Mouse (Mus musculus) stomach, embryonic 14.5 days (tissue): ENCODE measurements around the gene Dhx34. TPM values are rescaled to one million over a fixed set of nuclear protein-coding genes. Genes with fewer than 3 reads are reported as not detected.
A peak's percentile ranks its signal among the peaks of the same experiment; 100 is the strongest.

Source experiments
- ATAC-seq: fragments of 200-750 bp; cut with Nextera tagmentation; 2 replicates; pipeline ENCODE4 v1.8.0; 2017; ENCODE audit warnings: low read depth, moderate TSS enrichment; ENCODE audit not compliant: insufficient number of reproducible peaks, insufficient read depth, low FRiP score
- H3K27ac ChIP-seq: fragments of 300-500 bp; sonication (generic); 2 replicates; pipeline ENCODE4 v1.5.1; 2014; ENCODE audit warnings: mild to moderate bottlenecking, low read length, moderate library complexity, mixed read lengths
- H3K27me3 ChIP-seq: fragments of 300-500 bp; sonication (generic); 2 replicates; pipeline ENCODE4 v1.6.1; 2014; ENCODE audit warnings: low read length, control low read depth, mixed read lengths; ENCODE audit not compliant: control insufficient read depth, insufficient read depth
- H3K36me3 ChIP-seq: fragments of 300-500 bp; sonication (generic); 2 replicates; pipeline ENCODE4 v1.6.1; 2014; ENCODE audit warnings: mild to moderate bottlenecking, control low read depth, low read length, moderate library complexity, mixed read lengths; ENCODE audit not compliant: control insufficient read depth, insufficient read depth
- H3K4me1 ChIP-seq: fragments of 300-500 bp; sonication (generic); 2 replicates; pipeline ENCODE4 v1.6.1; 2014; ENCODE audit warnings: low read length, control low read depth, mixed read lengths; ENCODE audit not compliant: control insufficient read depth, insufficient read depth
- H3K4me2 ChIP-seq: fragments of 300-500 bp; sonication (generic); replicated peaks from 2 replicates; pipeline ENCODE4 v1.6.1; 2014; ENCODE audit warnings: low read depth, low read length, control low read depth
- H3K4me3 ChIP-seq: fragments of 300-500 bp; sonication (generic); 2 replicates; pipeline ENCODE4 v1.5.1; 2014; ENCODE audit warnings: low read depth, low read length, control low read depth
- H3K9ac ChIP-seq: fragments of 300-500 bp; sonication (generic); replicated peaks from 2 replicates; pipeline ENCODE4 v1.6.1; 2014; ENCODE audit warnings: low read depth, mild to moderate bottlenecking, control low read depth, low read length, moderate library complexity, mixed read lengths
- H3K9me3 ChIP-seq: fragments of 300-500 bp; sonication (generic); 2 replicates; pipeline ENCODE4 v1.6.1; 2016; ENCODE audit warnings: low read depth, low read length, control low read depth; ENCODE audit not compliant: control insufficient read depth
- WGBS: fragments of 180-500 bp; shearing (Covaris S2); extraction: QIAGEN DNeasy Blood & Tissue Kit; methylation state at CpG from one replicate; pipeline ENCODE4 v1.1.7; 2014; 5-methylcytosine and 5-hydroxymethylcytosine counted together
- polyA plus RNA-seq: library from polyadenylated mRNA; unstranded; fragments of >200 nt; fragmentation: Nextera tagmentation; extraction: Ambion mirVana; gene quantifications from 2 replicates; pipeline ENCODE4 v1.2.1, GENCODE M21; 2014

Dhx34 gene
- polyA plus RNA-seq, 1 experiment from 2014 or later = 8.4 TPM

DNA sequence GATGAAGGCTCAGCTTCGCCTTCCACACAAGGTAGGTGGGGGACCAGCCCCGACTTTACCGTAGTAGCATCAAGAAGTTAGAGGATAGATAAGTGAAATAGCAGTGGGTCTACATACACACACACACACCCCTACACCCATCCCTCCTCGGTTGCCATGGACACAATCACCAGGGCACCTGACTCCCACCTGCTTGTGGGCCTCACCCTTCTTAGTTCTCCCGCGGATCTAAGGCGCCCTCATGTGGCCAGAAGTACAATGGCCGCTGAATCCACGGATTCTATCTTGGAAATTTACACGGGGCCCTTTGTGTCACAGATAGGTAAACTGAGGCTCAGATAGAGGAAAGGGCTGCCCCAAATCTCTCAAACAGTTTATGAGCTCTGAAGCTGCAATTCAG is 68.3 kb downstream of the Dhx34 start:
- Histone ChIP-seq H3K27me3 (peaks cover 4% of the 10 kb centered on the region; the same call in 1 of the 2 replicates), H3K4me2 (no peak overlapping the region), H3K4me3 (no peak overlapping the region), H3K4me1 (no peaks in the 10 kb centered on the region), H3K9me3 (no peaks in the 10 kb centered on the region), H3K36me3 (no peaks in the 10 kb centered on the region), H3K9ac (no peak overlapping the region), H3K27ac (no peak overlapping the region)
- ATAC-seq = peak; percentile 79; the same call in 1 of the 2 replicates
- WGBS = 18% methylated on average over 10 of the region's 10 CpGs

DNA sequence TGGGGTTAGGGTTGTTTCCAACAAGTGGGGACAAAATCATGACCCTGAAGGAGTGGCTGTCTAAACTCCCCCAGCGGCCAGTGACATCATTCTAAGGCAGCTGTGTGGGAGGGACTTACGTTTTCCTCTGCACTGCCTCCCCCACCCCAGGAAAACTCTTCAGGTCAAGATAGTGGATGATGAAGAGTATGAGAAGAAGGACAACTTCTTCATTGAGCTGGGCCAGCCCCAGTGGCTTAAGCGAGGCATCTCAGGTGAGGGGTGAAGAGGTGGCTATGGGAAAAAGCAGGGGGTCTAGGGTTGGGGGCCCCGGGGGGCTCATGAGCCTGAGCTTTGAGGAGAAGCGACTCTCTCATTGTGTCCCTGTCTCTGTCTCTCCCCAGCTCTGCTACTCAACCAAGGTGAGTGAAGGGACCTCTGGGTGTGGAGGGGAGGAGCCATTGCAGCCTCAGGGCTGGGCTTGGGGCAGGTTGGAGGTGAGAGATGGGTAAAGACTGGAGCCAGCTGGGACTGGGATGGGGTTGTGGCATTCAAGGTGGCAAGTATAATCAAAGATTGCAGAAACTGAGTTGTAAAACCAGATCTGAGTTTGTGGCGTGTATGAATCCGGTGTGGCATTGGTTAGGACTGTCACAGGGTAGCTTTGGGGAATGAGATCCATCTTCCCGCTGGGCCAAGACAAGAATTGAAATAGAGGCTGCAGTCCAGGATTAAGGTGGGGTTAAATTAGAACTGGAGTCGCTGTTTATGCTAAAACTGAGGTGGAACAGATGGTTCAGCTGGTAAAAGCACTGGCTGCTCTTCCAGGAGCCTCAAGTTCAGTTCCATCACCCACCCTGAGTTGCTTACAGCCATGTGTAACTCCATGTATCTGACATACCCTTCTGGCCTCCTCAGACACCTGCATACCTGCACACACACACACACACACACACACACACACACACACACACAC is 71.4 kb downstream of the Dhx34 start:
- no peak overlapping the region for H3K4me2 ChIP-seq
- no peak overlapping the region for H3K27ac ChIP-seq
- no peak overlapping the region for H3K9ac ChIP-seq
- H3K4me1 ChIP-seq = no peaks in the 10 kb centered on the region
- no peak overlapping the region for H3K4me3 ChIP-seq
- WGBS = 65% methylated on average over 9 of the region's 9 CpGs
- no peaks in the 10 kb centered on the region for H3K27me3 ChIP-seq
- no peaks in the 10 kb centered on the region for H3K9me3 ChIP-seq
- no peaks in the 10 kb centered on the region for H3K36me3 ChIP-seq
- ATAC-seq = no peak

DNA sequence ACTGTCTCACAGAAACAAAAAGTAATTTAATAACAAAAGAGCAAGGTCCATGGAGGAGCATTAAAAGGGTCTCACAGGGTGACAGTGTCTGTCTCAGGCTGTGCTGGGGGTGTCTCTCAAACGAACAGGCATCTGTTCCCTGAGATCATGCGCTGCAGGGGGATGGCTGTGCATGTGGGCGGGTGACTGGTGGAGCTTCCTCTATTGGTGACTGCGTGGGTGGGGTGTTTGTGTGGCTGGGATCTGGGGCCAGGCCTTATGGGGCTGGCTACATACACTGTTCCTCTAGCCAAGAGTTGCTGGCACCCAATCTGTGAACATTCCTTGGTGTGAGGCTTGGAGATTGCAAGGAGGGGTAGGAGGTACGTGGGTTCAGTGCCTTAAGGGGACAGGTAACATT is 72.6 kb downstream of the Dhx34 start:
- H3K27me3 ChIP-seq = no peaks in the 10 kb centered on the region
- no peaks in the 10 kb centered on the region for H3K4me1 ChIP-seq
- H3K36me3 ChIP-seq = no peaks in the 10 kb centered on the region
- 70% methylated on average over 5 of the region's 5 CpGs for WGBS
- H3K27ac ChIP-seq = no peak overlapping the region
- ATAC-seq = no peak
- no peaks in the 10 kb centered on the region for H3K9me3 ChIP-seq
- no peak overlapping the region for H3K4me3 ChIP-seq
- H3K9ac ChIP-seq = no peak overlapping the region
- H3K4me2 ChIP-seq = no peak overlapping the region

DNA sequence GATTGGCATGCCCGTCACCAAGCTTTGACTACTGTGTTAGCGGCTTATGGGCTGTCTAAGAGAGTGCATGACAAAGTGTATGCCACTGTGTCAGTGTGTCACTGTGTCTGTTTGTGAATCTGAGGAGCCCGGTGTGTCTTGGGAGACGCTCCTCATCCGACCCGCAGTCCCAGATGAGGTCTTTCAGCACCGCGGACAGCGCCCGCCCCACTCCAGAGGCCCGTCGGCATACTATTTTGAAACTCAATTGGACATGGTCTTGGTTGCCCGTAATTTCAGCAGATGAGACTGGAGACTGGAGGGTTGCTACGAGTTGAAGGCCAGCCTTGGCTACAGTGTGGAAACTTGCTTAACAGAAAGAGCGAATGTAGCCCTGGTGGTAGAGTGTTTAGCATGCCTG is 74.2 kb downstream of the Dhx34 start:
- Histone ChIP-seq H3K9ac (no peak overlapping the region), H3K4me2 (no peak overlapping the region), H3K4me1 (no peaks in the 10 kb centered on the region), H3K27me3 (no peaks in the 10 kb centered on the region), H3K27ac (no peak overlapping the region), H3K9me3 (no peaks in the 10 kb centered on the region), H3K36me3 (no peaks in the 10 kb centered on the region), H3K4me3 (no peak overlapping the region)
- no peak for ATAC-seq
- 17% methylated on average over 15 of the region's 15 CpGs for WGBS

Other genes with a start within 250 kb of the Dhx34 start
- 7.7 and 8.3 TPM in 2 replicates for gene Bicra, start 174.1 kb downstream of the Dhx34 start, polyA plus RNA-seq
- gene Zfp541, start 160.2 kb downstream of the Dhx34 start, polyA plus RNA-seq = 0.12 TPM in 1 of 2 replicates, not detected in the other
- 188 and 213 TPM in 2 replicates for gene Napa, start 123.6 kb downstream of the Dhx34 start, polyA plus RNA-seq
- 30.3 and 31.2 TPM in 2 replicates for gene Kptn, start 102.1 kb downstream of the Dhx34 start, polyA plus RNA-seq
- gene Slc8a2, start 92.2 kb downstream of the Dhx34 start, polyA plus RNA-seq = 0.35 and 0.38 TPM in 2 replicates
- gene Meis3, start 46.9 kb downstream of the Dhx34 start, polyA plus RNA-seq = 32.2 and 44.4 TPM in 2 replicates
- gene C5ar2, start 22.1 kb upstream of the Dhx34 start, polyA plus RNA-seq = 0.14 and 0.27 TPM in 2 replicates
- gene C5ar1, start 37.5 kb upstream of the Dhx34 start, polyA plus RNA-seq = 2.4 and 3.2 TPM in 2 replicates
- gene Inafm1, start 51.6 kb upstream of the Dhx34 start, polyA plus RNA-seq = 19.0 and 19.5 TPM in 2 replicates
- gene Ccdc9, start 64.8 kb upstream of the Dhx34 start, polyA plus RNA-seq = 20.5 and 23.4 TPM in 2 replicates
- 5.2 and 5.3 TPM in 2 replicates for gene Bbc3, start 86.4 kb upstream of the Dhx34 start, polyA plus RNA-seq
- 266 and 292 TPM in 2 replicates for gene Sae1, start 165.8 kb upstream of the Dhx34 start, polyA plus RNA-seq
- 16.3 and 20.6 TPM in 2 replicates for gene Zc3h4, start 178.9 kb upstream of the Dhx34 start, polyA plus RNA-seq
- 53.9 and 55.7 TPM in 2 replicates for gene Tmem160, start 230.7 kb upstream of the Dhx34 start, polyA plus RNA-seq